Mouse (Mus musculus) adrenal gland, adult (tissue): ENCODE measurements around the gene Pklr.

Source experiments
- DNase-seq, 2 experiments: peaks; one replicate each; pipeline ENCODE4 v3.0.0; 2022 to 2023; ENCODE audit warnings: low spot score in 1 of 2; ENCODE audit not compliant: inconsistent age in 2 of 2

Gene Pklr

DNA sequence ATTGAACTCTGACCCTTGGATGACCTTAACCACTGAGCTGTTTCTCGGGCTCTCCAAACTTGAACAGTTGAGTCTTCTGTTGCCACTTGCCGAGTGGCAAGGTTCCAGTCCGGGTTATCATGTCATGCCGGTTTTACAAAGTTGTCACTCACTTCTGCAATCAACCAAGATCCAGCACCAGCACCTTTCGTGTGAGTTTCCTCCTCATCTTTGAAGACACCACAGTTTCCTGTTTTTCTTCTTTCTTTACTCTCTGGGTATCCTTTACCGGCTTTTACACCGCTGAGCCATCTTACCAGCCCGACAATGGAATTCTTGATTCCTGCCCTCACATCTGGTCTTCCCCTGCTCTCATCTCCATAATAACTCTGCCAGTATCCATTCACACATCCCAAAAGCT, 54.5 kb downstream of the Pklr start:
- no peak for DNase-seq

DNA sequence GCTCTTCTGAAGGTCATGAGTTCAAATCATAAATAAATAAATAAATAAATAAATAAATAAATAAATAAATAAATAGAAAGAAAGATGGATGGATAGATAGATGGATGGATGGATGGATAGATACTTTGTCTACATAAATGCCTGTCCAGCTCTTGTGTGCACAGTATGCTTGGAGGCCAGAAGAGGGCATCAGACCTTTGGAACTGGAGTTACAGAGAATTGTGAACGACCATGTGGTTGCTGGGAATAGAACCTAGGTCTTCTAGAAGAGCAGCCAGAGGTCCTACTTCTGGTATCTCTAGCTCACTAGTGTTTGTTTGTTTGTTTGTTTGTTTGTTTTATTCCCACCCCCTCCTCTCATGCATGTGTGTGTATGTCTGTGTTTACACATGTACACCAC, 57.4 kb downstream of the Pklr start:
- DNase-seq, result no peak

GRCm38 (mm10) chr3:89193853-89194252, 57.9 kb downstream of the Pklr start:
- DNase-seq, result peak in 1 of 2 experiments; percentile 67
